Comparison of ENCODE assay signal across 27 mouse cellular contexts in the genomic region with DNA sequence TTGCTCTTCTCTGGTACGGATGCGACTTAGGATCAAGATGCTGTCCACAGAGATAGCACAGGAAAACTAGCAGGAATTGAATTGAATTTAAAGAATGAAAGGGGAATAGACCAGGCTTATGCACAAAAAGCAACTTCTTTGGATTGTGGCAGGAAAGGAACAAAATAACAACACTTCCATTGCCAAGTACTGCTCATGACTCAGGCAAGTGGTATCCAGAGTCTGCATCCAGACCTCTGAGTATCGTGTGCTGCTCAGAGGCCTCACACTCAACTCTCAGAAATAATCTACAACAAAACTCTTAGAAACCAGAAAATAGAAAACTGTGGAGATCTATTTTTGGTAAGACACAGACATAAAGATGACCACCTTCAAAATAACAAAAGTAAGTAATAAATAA.
DNase-seq lines count a peak whose midpoint lies in the region; ATAC-seq and TF ChIP-seq lines count a peak whose summit lies in the region.
"Had no signal": no experiment of that assay in that cellular context is flagged by ENCODE, and none has a peak within 500 bp of the region (broad histone marks: within the 10 kb centered on the region; RNA-seq: fewer than 3 reads in every experiment).

No protein-coding gene starts in this region.

- H3K27ac ChIP-seq in lung, embryonic 14.5 days (ENCODE audit: low read depth): no peak overlapping the region
- peak overlapping the region; percentile 68; the same call in 1 of the 2 replicates for H3K27ac ChIP-seq in embryonic fibroblast, embryonic 13.5 days (ENCODE audit: insufficient read depth, low read length)
- H3K27ac ChIP-seq: embryonic facial prominence, embryonic 10.5 days; embryonic facial prominence, embryonic 15.5 days; forebrain, embryonic 13.5 days; heart, embryonic 15.5 days; hindbrain, embryonic 14.5 days; layer of hippocampus, adult 2 months; limb, embryonic 13.5 days; neural tube, embryonic 13.5 days had no signal

- no peaks in the 10 kb centered on the region for H3K9me3 ChIP-seq in lung, embryonic 14.5 days (ENCODE audit: low read depth, low read length)
- H3K9me3 ChIP-seq: embryonic facial prominence, embryonic 10.5 days; embryonic facial prominence, embryonic 15.5 days; forebrain, embryonic 13.5 days; heart, embryonic 15.5 days; limb, embryonic 13.5 days; neural tube, embryonic 13.5 days had no signal

- H3K36me3 ChIP-seq in lung, embryonic 14.5 days (ENCODE audit: insufficient read depth): no peaks in the 10 kb centered on the region
- H3K36me3 ChIP-seq: embryonic facial prominence, embryonic 10.5 days; embryonic facial prominence, embryonic 15.5 days; heart, embryonic 15.5 days; limb, embryonic 13.5 days; neural tube, embryonic 13.5 days had no signal

- WGBS in lung, embryonic 14.5 days: 53% methylated on average over 3 of the region's 3 CpGs

- DNase-seq in heart, postnatal 10 days: peak; percentile 8 to 15
- no peak for DNase-seq in heart, postnatal 25 days (ENCODE audit: low spot score)
- DNase-seq in lung, embryonic 14.5 days: peak; percentile 27
- DNase-seq in lung, postnatal 25 days (ENCODE audit: low spot score): no peak
- peak; percentile 77 for DNase-seq in NIH3T3 (ENCODE audit: low read depth)
- no peak for DNase-seq in urinary bladder, postnatal 4 days (ENCODE audit: low spot score in 2 of 2)
- DNase-seq: cerebellum, adult 8-10 months; cerebellum, postnatal 25 days; gastrocnemius, postnatal 25 days; kidney, adult 18-20 months; kidney, postnatal 25 days; right cerebral cortex, postnatal 4 days; thymus, adult 2 months; thymus, postnatal 36 days had no signal

- no peaks in the 10 kb centered on the region for H3K27me3 ChIP-seq in lung, embryonic 14.5 days (ENCODE audit: insufficient read depth, low read length)
- H3K27me3 ChIP-seq: CH12.LX; embryonic facial prominence, embryonic 15.5 days; forebrain, embryonic 13.5 days; heart, embryonic 15.5 days; limb, embryonic 13.5 days; neural tube, embryonic 13.5 days; Patski had no signal

- intact Hi-C loops in heart, postnatal 10 days (cut with DNase I): loop anchor here (5.0 kb wide), 1 partner anchor 238 kb away; a partner anchor contains a TSS
- intact Hi-C loops in heart, postnatal 25 days (cut with DNase I): no loop called here

- no peak for TF ChIP-seq CTCF in lung, embryonic 14.5 days (IDR thresholded peaks at IDR 0.05; ENCODE audit: low read depth)
- TF ChIP-seq CTCF in embryonic fibroblast, embryonic 13.5 days (IDR thresholded peaks at IDR 0.05; ENCODE audit: borderline replicate concordance, insufficient read depth, low read length): no peak

- H3K4me3 ChIP-seq in lung, embryonic 14.5 days (ENCODE audit: low read depth, low read length): no peak overlapping the region
- no peak overlapping the region for H3K4me3 ChIP-seq in embryonic fibroblast, embryonic 13.5 days (ENCODE audit: insufficient read depth, low read length)
- H3K4me3 ChIP-seq: embryonic facial prominence, embryonic 10.5 days; embryonic facial prominence, embryonic 15.5 days; forebrain, embryonic 13.5 days; heart, embryonic 15.5 days; layer of hippocampus, adult 2 months; limb, embryonic 13.5 days; neural tube, embryonic 13.5 days had no signal

- no peaks in the 10 kb centered on the region for H3K4me1 ChIP-seq in lung, embryonic 14.5 days (ENCODE audit: insufficient read depth)
- peaks cover 5% of the 10 kb centered on the region; the same call in 1 of the 2 replicates for H3K4me1 ChIP-seq in embryonic fibroblast, embryonic 13.5 days (ENCODE audit: control insufficient read depth, insufficient read depth, low read length)
- H3K4me1 ChIP-seq: embryonic facial prominence, embryonic 15.5 days; forebrain, embryonic 13.5 days; heart, embryonic 15.5 days; neural tube, embryonic 13.5 days had no signal

- no peak overlapping the region for H3K9ac ChIP-seq in lung, embryonic 14.5 days
- H3K9ac ChIP-seq: embryonic facial prominence, embryonic 15.5 days; forebrain, embryonic 13.5 days; heart, embryonic 15.5 days; hindbrain, embryonic 14.5 days; limb, embryonic 13.5 days; neural tube, embryonic 13.5 days had no signal

- TF ChIP-seq POLR2A in embryonic fibroblast, embryonic 13.5 days (IDR thresholded peaks at IDR 0.05; ENCODE audit: low read depth, low read length): no peak

- no peak overlapping the region for H3K4me2 ChIP-seq in lung, embryonic 14.5 days
- H3K4me2 ChIP-seq: embryonic facial prominence, embryonic 15.5 days; forebrain, embryonic 13.5 days; heart, embryonic 15.5 days; hindbrain, embryonic 14.5 days; limb, embryonic 13.5 days; liver, embryonic 11.5 days; midbrain, embryonic 11.5 days; neural tube, embryonic 13.5 days had no signal

- no peak for ATAC-seq in lung, embryonic 14.5 days (ENCODE audit: insufficient read depth)
- ATAC-seq: forebrain, embryonic 13.5 days; Patski had no signal

Comparison
In these comparisons a context has a peak if more than half of its experiments do, and no peak if none do; other contexts are left out.
1. DNase-seq: peak in heart, postnatal 10 days (2 of 2), lung, embryonic 14.5 days (single experiment) and NIH3T3 (single experiment); none in heart, postnatal 25 days (single experiment), lung, postnatal 25 days (single experiment) and urinary bladder, postnatal 4 days (0 of 2).